Mouse (Mus musculus) midbrain, embryonic 12.5 days (tissue): ENCODE results near the gene Fxyd5. TPM values are rescaled to one million over a fixed set of nuclear protein-coding genes. Genes with fewer than 3 reads are reported as not detected.

Source experiments
- ATAC-seq: fragments of 200-750 bp; cut with Nextera tagmentation; 2 replicates; pipeline ENCODE4 v1.8.0; 2017; ENCODE audit warnings: low read depth, moderate TSS enrichment, moderate library complexity; ENCODE audit not compliant: low FRiP score
- H3K27ac ChIP-seq: fragments of 300-500 bp; sonication (generic); replicated peaks from 2 replicates; pipeline ENCODE4 v1.5.1; 2016; ENCODE audit warnings: mild to moderate bottlenecking
- H3K27me3 ChIP-seq: fragments of 300-500 bp; sonication (generic); 2 replicates; pipeline ENCODE4 v1.6.1; 2016; ENCODE audit warnings: mild to moderate bottlenecking
- H3K36me3 ChIP-seq: fragments of 300-500 bp; sonication (generic); 2 replicates; pipeline ENCODE4 v1.6.1; 2016
- H3K4me1 ChIP-seq: fragments of 300-500 bp; sonication (generic); 2 replicates; pipeline ENCODE4 v1.6.1; 2016
- H3K4me2 ChIP-seq: fragments of 300-500 bp; sonication (generic); replicated peaks from 2 replicates; pipeline ENCODE4 v1.6.1; 2016; ENCODE audit warnings: mild to moderate bottlenecking, moderate library complexity
- H3K4me3 ChIP-seq: fragments of 300-500 bp; sonication (generic); 2 replicates; pipeline ENCODE4 v1.5.1; 2016; ENCODE audit warnings: mild to moderate bottlenecking
- H3K9ac ChIP-seq: fragments of 300-500 bp; sonication (generic); replicated peaks from 2 replicates; pipeline ENCODE4 v1.6.1; 2016; ENCODE audit warnings: mild to moderate bottlenecking, moderate library complexity
- H3K9me3 ChIP-seq: fragments of 300-500 bp; sonication (generic); 2 replicates; pipeline ENCODE4 v1.6.1; 2016; ENCODE audit warnings: mild to moderate bottlenecking
- WGBS: fragments of 180-500 bp; shearing (Covaris S2); methylation state at CpG from one replicate; pipeline ENCODE4 v1.1.7; 2016; 5-methylcytosine and 5-hydroxymethylcytosine counted together
- polyA plus RNA-seq: library from polyadenylated mRNA; unstranded; fragments of >200 nt; fragmentation: Nextera tagmentation; extraction: Ambion mirVana; gene quantifications from 2 replicates; pipeline ENCODE4 v1.2.1, GENCODE M21; 2016

The Fxyd5 gene
- polyA plus RNA-seq, 1 experiment from 2014 or later: 13.2 TPM

GRCm38 (mm10) chr7:31077885-31078445 is 35.7 kb upstream of the Fxyd5 start:
- Histone ChIP-seq H3K4me2 (no peak overlapping the region), H3K9ac (no peak overlapping the region), H3K27ac (no peak overlapping the region), H3K27me3 (no peaks in the 10 kb centered on the region), H3K4me1 (no peaks in the 10 kb centered on the region), H3K9me3 (no peaks in the 10 kb centered on the region), H3K36me3 (no peaks in the 10 kb centered on the region), H3K4me3 (no peak overlapping the region)
- no peak for ATAC-seq
- WGBS: 51% methylated on average over 5 of the region's 5 CpGs

DNA sequence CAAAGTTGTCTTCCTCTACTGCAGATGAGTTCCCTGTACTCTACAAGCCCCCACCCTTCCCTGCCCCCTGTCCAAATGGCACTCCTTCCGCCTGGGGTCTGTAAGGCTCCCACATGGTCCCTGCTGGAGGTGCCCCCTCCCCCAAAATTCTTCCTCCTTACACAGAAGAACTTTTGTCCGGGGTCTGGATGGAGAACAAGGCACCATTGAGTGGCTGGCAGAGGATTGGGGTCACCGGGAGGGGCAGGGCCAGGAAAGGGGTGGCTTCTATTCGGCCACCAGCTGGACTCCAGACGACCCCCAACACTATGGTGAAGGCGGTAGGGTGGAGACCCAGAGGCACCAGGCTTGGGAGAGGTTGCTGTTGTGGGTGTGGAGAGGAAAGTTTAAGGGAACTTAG is 35.2 kb upstream of the Fxyd5 start:
- no peaks in the 10 kb centered on the region for H3K9me3 ChIP-seq
- no peak overlapping the region for H3K27ac ChIP-seq
- no peak overlapping the region for H3K4me2 ChIP-seq
- no peaks in the 10 kb centered on the region for H3K27me3 ChIP-seq
- no peaks in the 10 kb centered on the region for H3K4me1 ChIP-seq
- no peaks in the 10 kb centered on the region for H3K36me3 ChIP-seq
- H3K9ac ChIP-seq: no peak overlapping the region
- no peak overlapping the region for H3K4me3 ChIP-seq
- ATAC-seq: no peak
- WGBS: 63% methylated on average over 6 of the region's 6 CpGs

- H3K4me2 ChIP-seq: no peak within 1 kb of the TSS
- no peaks in the 10 kb centered on the region for H3K4me1 ChIP-seq
- no peaks in the 10 kb centered on the region for H3K36me3 ChIP-seq
- H3K4me3 ChIP-seq: no peak within 1 kb of the TSS
- no peaks in the 10 kb centered on the region for H3K9me3 ChIP-seq
- H3K9ac ChIP-seq: no peak within 1 kb of the TSS
- no peak within 1 kb of the TSS for H3K27ac ChIP-seq
- WGBS: 65% methylated on average over 5 of the region's 5 CpGs
- ATAC-seq: no peak
- H3K27me3 ChIP-seq: no peaks in the 10 kb centered on the region
Measured at GRCm38 (mm10) chr7:31076492-31076891, 34.2 kb upstream of the Fxyd5 start, which contains the start of gene Fxyd3. Fxyd3 (minus strand) TSS chr7:31076704.

DNA sequence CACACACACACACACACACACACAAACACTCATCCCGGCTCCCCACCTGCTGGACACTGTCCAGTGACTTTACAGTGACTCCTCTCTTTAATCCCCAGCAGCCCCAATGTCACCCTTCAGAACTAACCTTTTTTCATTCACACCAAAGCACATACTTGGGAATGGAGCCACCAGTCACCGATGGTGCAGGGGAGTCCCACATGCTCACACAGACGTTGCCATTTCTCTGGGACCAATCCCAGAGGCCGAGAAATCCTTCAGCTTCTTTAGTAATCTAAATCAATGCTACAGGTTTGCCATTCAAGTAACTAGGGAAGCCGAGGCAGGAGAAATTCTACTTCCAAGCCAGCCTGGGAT is 32.4 kb upstream of the Fxyd5 start:
- no peak overlapping the region for H3K4me2 ChIP-seq
- no peaks in the 10 kb centered on the region for H3K27me3 ChIP-seq
- 74% methylated on average over 5 of the region's 5 CpGs for WGBS
- no peak overlapping the region for H3K9ac ChIP-seq
- H3K27ac ChIP-seq: no peak overlapping the region
- H3K9me3 ChIP-seq: no peaks in the 10 kb centered on the region
- ATAC-seq: no peak
- H3K4me3 ChIP-seq: no peak overlapping the region
- H3K4me1 ChIP-seq: no peaks in the 10 kb centered on the region
- no peaks in the 10 kb centered on the region for H3K36me3 ChIP-seq

GRCm38 (mm10) chr7:31074061-31074712 is 31.9 kb upstream of the Fxyd5 start:
- Histone ChIP-seq H3K4me2 (no peak overlapping the region), H3K9me3 (no peaks in the 10 kb centered on the region), H3K27ac (no peak overlapping the region), H3K36me3 (no peaks in the 10 kb centered on the region), H3K9ac (no peak overlapping the region), H3K27me3 (no peaks in the 10 kb centered on the region), H3K4me3 (no peak overlapping the region), H3K4me1 (no peaks in the 10 kb centered on the region)
- ATAC-seq: no peak
- 68% methylated on average over 7 of the region's 7 CpGs for WGBS

- Histone ChIP-seq H3K9me3 (no peaks in the 10 kb centered on the region), H3K27ac (no peak overlapping the region), H3K4me2 (no peak overlapping the region), H3K4me1 (no peaks in the 10 kb centered on the region), H3K36me3 (no peaks in the 10 kb centered on the region), H3K9ac (no peak overlapping the region), H3K4me3 (no peak overlapping the region), H3K27me3 (no peaks in the 10 kb centered on the region)
- no peak for ATAC-seq
Measured at GRCm38 (mm10) chr7:31073546-31073945, 31.3 kb upstream of the Fxyd5 start.

- H3K27ac ChIP-seq: no peak overlapping the region
- H3K9me3 ChIP-seq: no peaks in the 10 kb centered on the region
- no peaks in the 10 kb centered on the region for H3K36me3 ChIP-seq
- no peaks in the 10 kb centered on the region for H3K4me1 ChIP-seq
- H3K4me2 ChIP-seq: no peak overlapping the region
- H3K27me3 ChIP-seq: no peaks in the 10 kb centered on the region
- no peak overlapping the region for H3K9ac ChIP-seq
- 60% methylated on average over 9 of the region's 9 CpGs for WGBS
- no peak for ATAC-seq
- no peak overlapping the region for H3K4me3 ChIP-seq
Measured at GRCm38 (mm10) chr7:31072326-31072725, 30.0 kb upstream of the Fxyd5 start.

- no peak overlapping the region for H3K27ac ChIP-seq
- H3K4me1 ChIP-seq: no peaks in the 10 kb centered on the region
- ATAC-seq: no peak
- WGBS: 83% methylated on average over 6 of the region's 6 CpGs
- H3K27me3 ChIP-seq: no peaks in the 10 kb centered on the region
- H3K4me2 ChIP-seq: no peak overlapping the region
- H3K36me3 ChIP-seq: no peaks in the 10 kb centered on the region
- H3K4me3 ChIP-seq: no peak overlapping the region
- H3K9me3 ChIP-seq: no peaks in the 10 kb centered on the region
- H3K9ac ChIP-seq: no peak overlapping the region
Measured at GRCm38 (mm10) chr7:31070324-31070723, 28.0 kb upstream of the Fxyd5 start.

- Histone ChIP-seq H3K27me3 (no peaks in the 10 kb centered on the region), H3K36me3 (no peaks in the 10 kb centered on the region), H3K9ac (no peak overlapping the region), H3K4me2 (no peak overlapping the region), H3K4me3 (no peak overlapping the region), H3K27ac (no peak overlapping the region), H3K4me1 (no peaks in the 10 kb centered on the region), H3K9me3 (no peaks in the 10 kb centered on the region)
- 89% methylated on average over 14 of the region's 14 CpGs for WGBS
- ATAC-seq: no peak
Measured at GRCm38 (mm10) chr7:31069491-31069890, 27.2 kb upstream of the Fxyd5 start.

DNA sequence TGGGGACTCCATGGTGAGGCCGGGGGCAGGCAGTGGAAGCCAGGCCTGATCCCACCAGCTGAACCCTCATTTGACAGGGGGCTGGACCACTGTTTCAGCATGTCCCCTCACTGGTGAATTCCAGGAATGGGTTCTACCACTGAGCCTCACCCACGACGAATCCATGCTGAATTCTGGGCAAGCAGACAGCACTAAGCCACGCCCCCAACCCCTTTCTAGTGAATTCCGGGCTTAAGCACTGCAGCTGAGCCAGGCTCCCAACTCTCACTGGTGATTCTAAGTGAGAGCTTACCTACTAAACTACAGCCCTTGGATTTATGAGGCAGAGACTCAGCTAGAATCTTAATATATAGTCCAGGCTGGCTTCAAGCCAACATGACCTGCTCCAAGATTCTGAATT is 25.6 kb upstream of the Fxyd5 start:
- WGBS: 51% methylated on average over 5 of the region's 5 CpGs
- H3K36me3 ChIP-seq: no peaks in the 10 kb centered on the region
- no peak overlapping the region for H3K4me3 ChIP-seq
- no peaks in the 10 kb centered on the region for H3K9me3 ChIP-seq
- no peaks in the 10 kb centered on the region for H3K4me1 ChIP-seq
- no peak overlapping the region for H3K9ac ChIP-seq
- ATAC-seq: no peak
- H3K4me2 ChIP-seq: no peak overlapping the region
- H3K27me3 ChIP-seq: no peaks in the 10 kb centered on the region
- no peak overlapping the region for H3K27ac ChIP-seq

DNA sequence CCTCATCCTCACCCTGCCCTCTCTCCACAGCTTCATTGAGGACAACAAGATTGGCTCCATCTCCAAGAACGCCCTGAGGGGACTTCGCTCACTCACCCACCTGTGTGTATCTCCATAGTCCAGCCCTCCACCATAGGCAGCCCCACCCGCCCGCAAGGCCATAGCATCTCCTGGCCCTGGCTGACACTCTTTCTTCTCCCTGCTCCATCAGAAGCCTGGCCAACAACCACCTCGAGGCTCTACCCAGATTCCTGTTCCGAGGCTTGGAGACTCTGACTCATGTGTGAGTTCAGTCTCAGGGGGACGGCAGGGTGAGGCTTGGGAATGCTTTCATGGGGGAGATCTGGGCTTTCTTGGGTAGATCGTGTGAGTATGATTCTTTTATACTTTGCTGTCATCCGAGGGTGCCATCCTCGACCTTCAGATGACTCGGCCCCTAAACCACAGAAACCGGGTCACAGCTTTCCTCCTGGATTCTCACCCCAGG is 20.8 kb upstream of the Fxyd5 start:
- no peaks in the 10 kb centered on the region for H3K36me3 ChIP-seq
- H3K9ac ChIP-seq: no peak overlapping the region
- 89% methylated on average over 12 of the region's 12 CpGs for WGBS
- no peaks in the 10 kb centered on the region for H3K4me1 ChIP-seq
- H3K4me2 ChIP-seq: no peak overlapping the region
- ATAC-seq: no peak
- H3K4me3 ChIP-seq: no peak overlapping the region
- H3K27ac ChIP-seq: no peak overlapping the region
- no peaks in the 10 kb centered on the region for H3K9me3 ChIP-seq
- no peaks in the 10 kb centered on the region for H3K27me3 ChIP-seq

- Histone ChIP-seq H3K4me3 (no peak overlapping the region), H3K9ac (no peak overlapping the region), H3K36me3 (no peaks in the 10 kb centered on the region), H3K4me2 (no peak overlapping the region), H3K9me3 (no peaks in the 10 kb centered on the region), H3K27ac (no peak overlapping the region), H3K27me3 (no peaks in the 10 kb centered on the region), H3K4me1 (peaks cover 2% of the 10 kb centered on the region)
- 87% methylated on average over 7 of the region's 7 CpGs for WGBS
- no peak for ATAC-seq
Measured at GRCm38 (mm10) chr7:31060621-31061010, 18.3 kb upstream of the Fxyd5 start.
